Mouse (Mus musculus) kidney, embryonic 14.5 days (tissue): ENCODE measurements around the gene Clec2g. TPM values are rescaled to one million over a fixed set of nuclear protein-coding genes. Genes with fewer than 3 reads are reported as not detected.
"Not testable (repeated sequence)": the region's sequence is repeated elsewhere in the genome, so short reads cannot be mapped to it uniquely, and the experiment has no call there.

Experiments used
- ATAC-seq: fragments of 200-750 bp; cut with Nextera tagmentation; 2 replicates; pipeline ENCODE4 v1.8.0; 2017; ENCODE audit warnings: moderate number of reproducible peaks, mild to moderate bottlenecking, moderate TSS enrichment, moderate library complexity; ENCODE audit not compliant: low FRiP score, low TSS enrichment
- H3K27ac ChIP-seq: fragments of 300-500 bp; sonication (generic); 2 replicates; pipeline ENCODE4 v1.5.1; 2014; ENCODE audit warnings: low read depth, mild to moderate bottlenecking, low read length, moderate library complexity, mixed read lengths
- H3K27me3 ChIP-seq: fragments of 300-500 bp; sonication (generic); 2 replicates; pipeline ENCODE4 v1.6.1; 2014; ENCODE audit warnings: mild to moderate bottlenecking, low read length; ENCODE audit not compliant: control insufficient read depth, insufficient read depth
- H3K36me3 ChIP-seq: fragments of 300-500 bp; sonication (generic); 2 replicates; pipeline ENCODE4 v1.6.1; 2014; ENCODE audit warnings: low read length, mixed read lengths; ENCODE audit not compliant: control insufficient read depth, insufficient read depth
- H3K4me1 ChIP-seq: fragments of 300-500 bp; sonication (generic); 2 replicates; pipeline ENCODE4 v1.6.1; 2014; ENCODE audit warnings: low read length, mixed read lengths; ENCODE audit not compliant: control insufficient read depth, insufficient read depth
- H3K4me2 ChIP-seq: fragments of 300-500 bp; sonication (generic); replicated peaks from 2 replicates; pipeline ENCODE4 v1.6.1; 2014; ENCODE audit warnings: low read depth, mild to moderate bottlenecking, low read length
- H3K4me3 ChIP-seq: fragments of 300-500 bp; sonication (generic); 2 replicates; pipeline ENCODE4 v1.5.1; 2014; ENCODE audit warnings: mild to moderate bottlenecking, low read length
- H3K9ac ChIP-seq: fragments of 300-500 bp; sonication (generic); 2 replicates; pipeline ENCODE4 v1.6.1; 2014; ENCODE audit warnings: low read depth, mild to moderate bottlenecking, low read length, moderate library complexity
- H3K9me3 ChIP-seq: fragments of 300-500 bp; sonication (generic); 2 replicates; pipeline ENCODE4 v1.6.1; 2016; ENCODE audit warnings: low read length; ENCODE audit not compliant: control insufficient read depth
- WGBS: fragments of 180-500 bp; shearing (Covaris S2); extraction: QIAGEN DNeasy Blood & Tissue Kit; methylation state at CpG from one replicate; pipeline ENCODE4 v1.1.7; 2014; 5-methylcytosine and 5-hydroxymethylcytosine counted together
- polyA plus RNA-seq: library from polyadenylated mRNA; unstranded; fragments of >200 nt; fragmentation: Nextera tagmentation; extraction: Ambion mirVana; gene quantifications from 2 replicates; pipeline ENCODE4 v1.2.1, GENCODE M21; 2014

Clec2g gene
- polyA plus RNA-seq, 1 experiment from 2014 or later = not detected

GRCm38 (mm10) chr6:129001392-129001791 is 67.2 kb downstream of the Clec2g start:
- no peak overlapping the region for H3K27ac ChIP-seq
- WGBS = 90% methylated on average over 2 of the region's 2 CpGs
- H3K9ac ChIP-seq = no peak overlapping the region
- no peaks in the 10 kb centered on the region for H3K27me3 ChIP-seq
- H3K4me3 ChIP-seq = no peak overlapping the region
- no peak for ATAC-seq
- no peaks in the 10 kb centered on the region for H3K36me3 ChIP-seq
- no peaks in the 10 kb centered on the region for H3K9me3 ChIP-seq
- no peak overlapping the region for H3K4me2 ChIP-seq
- 0 out of 2 replicates have a peak, but pooled peaks cover 3% of the 10 kb centered on the region for H3K4me1 ChIP-seq

GRCm38 (mm10) chr6:129008552-129008951 is 74.4 kb downstream of the Clec2g start:
- Histone ChIP-seq H3K4me3 (no peak overlapping the region), H3K27me3 (no peaks in the 10 kb centered on the region), H3K27ac (no peak overlapping the region), H3K4me1 (no peaks in the 10 kb centered on the region), H3K9me3 (no peaks in the 10 kb centered on the region), H3K36me3 (no peaks in the 10 kb centered on the region), H3K9ac (no peak overlapping the region), H3K4me2 (no peak overlapping the region)
- WGBS = 92% methylated on average over 8 of the region's 8 CpGs
- ATAC-seq = no peak

DNA sequence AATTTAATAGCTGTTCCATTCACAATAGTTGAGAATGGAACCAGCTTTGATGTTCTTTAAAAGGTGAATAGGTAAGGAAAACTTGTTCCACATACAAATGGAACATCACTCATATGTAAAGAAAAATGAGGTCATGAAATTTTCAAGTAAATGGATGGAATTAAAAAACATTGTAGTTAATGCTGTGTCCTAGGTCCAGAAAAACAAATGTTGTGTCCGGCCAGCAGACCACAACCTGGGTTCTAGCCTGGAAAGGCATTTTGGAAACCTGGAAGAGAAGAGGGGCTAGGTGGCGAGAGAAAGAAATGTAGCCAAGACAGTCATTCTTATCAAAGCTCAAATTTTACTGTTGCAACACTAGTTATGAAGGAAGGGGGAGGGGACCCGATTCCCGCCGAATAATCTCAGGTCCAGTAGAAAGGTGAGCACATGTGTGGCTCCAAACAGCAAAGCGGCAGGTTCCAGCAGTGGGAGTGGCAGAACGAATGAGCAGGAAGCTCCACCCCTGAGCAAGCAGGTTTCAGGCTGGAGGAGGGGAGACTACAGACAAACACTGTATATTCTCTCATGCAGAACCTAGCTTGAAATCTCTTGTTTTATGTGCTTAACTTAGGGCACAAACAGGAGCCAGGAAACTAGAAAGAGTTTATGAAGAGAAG is 75.8 kb downstream of the Clec2g start:
- H3K27ac ChIP-seq, H3K27me3 ChIP-seq, H3K4me1 ChIP-seq, H3K9ac ChIP-seq, ATAC-seq, H3K4me2 ChIP-seq, H3K4me3 ChIP-seq, H3K9me3 ChIP-seq, H3K36me3 ChIP-seq: not testable (repeated sequence)
- 77% methylated on average over 7 of the region's 7 CpGs for WGBS

GRCm38 (mm10) chr6:129010505-129010873 is 76.3 kb downstream of the Clec2g start:
- H3K4me1 ChIP-seq = no peaks in the 10 kb centered on the region
- no peak overlapping the region for H3K27ac ChIP-seq
- no peaks in the 10 kb centered on the region for H3K27me3 ChIP-seq
- ATAC-seq = no peak
- H3K36me3 ChIP-seq = no peaks in the 10 kb centered on the region
- H3K9ac ChIP-seq = no peak overlapping the region
- WGBS = 78% methylated on average over 3 of the region's 3 CpGs
- H3K4me3 ChIP-seq = no peak overlapping the region
- H3K4me2 ChIP-seq = no peak overlapping the region
- no peaks in the 10 kb centered on the region for H3K9me3 ChIP-seq

GRCm38 (mm10) chr6:129012012-129012411 is 77.8 kb downstream of the Clec2g start:
- not testable (repeated sequence) for H3K27ac ChIP-seq, H3K9ac ChIP-seq, H3K27me3 ChIP-seq, H3K4me3 ChIP-seq, H3K4me2 ChIP-seq, ATAC-seq, H3K4me1 ChIP-seq, H3K9me3 ChIP-seq, H3K36me3 ChIP-seq
- WGBS = 97% methylated on average over 19 of the region's 23 CpGs

DNA sequence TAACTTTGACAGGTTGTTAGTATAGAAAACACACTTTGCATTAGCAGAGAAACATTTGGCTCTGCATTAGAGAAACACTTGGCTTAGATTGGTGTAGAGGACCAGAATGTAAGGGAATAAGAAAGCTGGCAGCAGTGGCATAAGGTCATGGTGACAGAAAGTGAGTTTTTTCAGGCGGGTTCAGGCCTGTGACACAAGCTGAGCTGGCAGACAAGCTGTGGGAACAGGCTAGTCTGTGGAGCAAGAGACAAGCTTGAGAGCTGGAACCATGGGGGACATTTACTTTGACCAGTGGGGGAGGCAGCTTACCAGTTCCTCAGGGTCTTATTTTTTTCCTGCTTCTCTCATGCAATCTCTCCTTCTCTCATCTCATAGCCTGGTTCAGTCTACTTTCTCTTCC is 78.8 kb downstream of the Clec2g start:
- Histone ChIP-seq H3K27ac (no peak overlapping the region), H3K27me3 (no peaks in the 10 kb centered on the region), H3K4me1 (no peaks in the 10 kb centered on the region), H3K9me3 (no peaks in the 10 kb centered on the region), H3K9ac (no peak overlapping the region), H3K4me2 (no peak overlapping the region), H3K4me3 (no peak overlapping the region), H3K36me3 (no peaks in the 10 kb centered on the region)
- WGBS = 50% methylated on average over 1 of the region's 1 CpGs
- ATAC-seq = no peak

DNA sequence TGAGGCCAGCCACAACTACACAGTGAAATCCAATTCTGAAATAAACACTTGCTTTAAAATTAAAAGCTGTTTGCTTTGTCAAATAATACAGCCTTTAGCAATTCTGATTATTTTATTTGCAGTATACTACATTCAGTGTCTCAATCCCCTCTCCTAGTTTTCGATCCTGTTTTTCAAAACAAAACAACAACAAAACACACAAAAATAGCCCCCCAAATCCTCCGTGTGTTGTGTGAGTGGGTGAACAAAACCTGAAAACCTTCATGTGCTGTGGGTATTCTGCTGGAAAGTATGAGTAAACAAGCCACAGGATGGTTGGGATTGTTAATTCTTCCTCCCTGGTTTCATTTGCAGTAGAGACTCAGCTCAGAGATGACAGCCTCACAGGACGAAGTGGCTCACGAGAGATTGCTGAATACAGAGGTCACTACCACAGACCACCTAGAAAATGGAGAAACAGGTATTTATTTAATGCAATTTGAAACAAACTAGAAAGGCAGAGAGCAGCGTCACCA is 79.6 kb downstream of the Clec2g start:
- H3K9me3 ChIP-seq = no peaks in the 10 kb centered on the region
- no peak for ATAC-seq
- H3K27ac ChIP-seq = no peak overlapping the region
- no peak overlapping the region for H3K4me3 ChIP-seq
- H3K36me3 ChIP-seq = no peaks in the 10 kb centered on the region
- 84% methylated on average over 5 of the region's 5 CpGs for WGBS
- no peaks in the 10 kb centered on the region for H3K4me1 ChIP-seq
- H3K27me3 ChIP-seq = no peaks in the 10 kb centered on the region
- H3K4me2 ChIP-seq = no peak overlapping the region
- no peak overlapping the region for H3K9ac ChIP-seq

DNA sequence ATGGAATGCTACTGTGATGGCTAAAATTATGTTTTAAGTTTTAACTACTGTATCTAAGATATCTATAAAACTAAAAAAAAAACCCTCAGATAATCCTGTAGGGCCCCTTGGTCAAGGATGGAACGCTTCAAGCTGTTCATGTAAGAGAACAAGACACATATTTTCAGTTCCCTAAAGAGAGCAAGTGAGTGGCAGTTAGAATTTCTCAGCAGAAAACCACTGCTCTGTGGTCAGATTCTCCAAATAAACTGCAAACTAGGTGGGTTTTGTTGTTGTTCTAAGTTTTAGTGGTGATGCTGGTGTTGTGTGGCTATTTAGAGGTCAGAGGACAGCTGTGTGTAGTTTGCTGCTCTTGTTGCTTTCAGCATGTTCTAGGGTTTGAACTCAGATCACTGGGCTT is 80.2 kb downstream of the Clec2g start:
- Histone ChIP-seq H3K4me3 (no peak overlapping the region), H3K4me1 (no peaks in the 10 kb centered on the region), H3K9me3 (no peaks in the 10 kb centered on the region), H3K27ac (no peak overlapping the region), H3K9ac (no peak overlapping the region), H3K4me2 (no peak overlapping the region), H3K27me3 (no peaks in the 10 kb centered on the region), H3K36me3 (no peaks in the 10 kb centered on the region)
- WGBS = 87% methylated on average over 1 of the region's 1 CpGs
- no peak for ATAC-seq

GRCm38 (mm10) chr6:129027451-129028248 is 93.5 kb downstream of the Clec2g start:
- no peak overlapping the region for H3K4me3 ChIP-seq
- H3K9me3 ChIP-seq = no peaks in the 10 kb centered on the region
- H3K27me3 ChIP-seq = no peaks in the 10 kb centered on the region
- H3K9ac ChIP-seq = no peak overlapping the region
- H3K36me3 ChIP-seq = no peaks in the 10 kb centered on the region
- ATAC-seq = no peak
- 93% methylated on average over 8 of the region's 8 CpGs for WGBS
- H3K4me2 ChIP-seq = no peak overlapping the region
- H3K4me1 ChIP-seq = no peaks in the 10 kb centered on the region
- no peak overlapping the region for H3K27ac ChIP-seq
